Mouse (Mus musculus) liver, embryonic 16.5 days (tissue): ENCODE results near the gene Rcan2. TPM values are rescaled to one million over a fixed set of nuclear protein-coding genes. Genes with fewer than 3 reads are reported as not detected.

Source experiments
- ATAC-seq: fragments of 200-750 bp; cut with Nextera tagmentation; 2 replicates; pipeline ENCODE4 v1.8.0; 2017; ENCODE audit warnings: low read depth, mild to moderate bottlenecking, moderate number of reproducible peaks, moderate library complexity
- H3K27ac ChIP-seq: fragments of 300-500 bp; sonication (generic); 2 replicates; pipeline ENCODE4 v1.5.1; 2014; ENCODE audit warnings: mild to moderate bottlenecking, low read length
- H3K27me3 ChIP-seq: fragments of 300-500 bp; sonication (generic); 2 replicates; pipeline ENCODE4 v1.6.1; 2014; ENCODE audit warnings: low read depth, low read length, mixed read lengths; ENCODE audit not compliant: control insufficient read depth, insufficient read depth
- H3K36me3 ChIP-seq: fragments of 300-500 bp; sonication (generic); 2 replicates; pipeline ENCODE4 v1.6.1; 2014; ENCODE audit warnings: mild to moderate bottlenecking; ENCODE audit not compliant: control insufficient read depth, insufficient read depth
- H3K4me1 ChIP-seq: fragments of 300-500 bp; sonication (generic); 2 replicates; pipeline ENCODE4 v1.6.1; 2014; ENCODE audit warnings: low read depth, low read length, mixed read lengths; ENCODE audit not compliant: control insufficient read depth
- H3K4me2 ChIP-seq: fragments of 300-500 bp; sonication (generic); 2 replicates; pipeline ENCODE4 v1.6.1; 2014; ENCODE audit warnings: low read depth, low read length, mixed read lengths
- H3K4me3 ChIP-seq: fragments of 300-500 bp; sonication (generic); 2 replicates; pipeline ENCODE4 v1.5.1; 2014; ENCODE audit warnings: low read depth, mild to moderate bottlenecking, low read length
- H3K9ac ChIP-seq: fragments of 300-500 bp; sonication (generic); 2 replicates; pipeline ENCODE4 v1.6.1; 2014; ENCODE audit warnings: low read depth, low read length
- H3K9me3 ChIP-seq: fragments of 300-500 bp; sonication (generic); replicated peaks from 2 replicates; pipeline ENCODE4 v1.6.1; 2016; ENCODE audit warnings: low read length; ENCODE audit not compliant: control insufficient read depth
- WGBS: fragments of 180-500 bp; shearing (Covaris S2); extraction: QIAGEN DNeasy Blood & Tissue Kit; methylation state at CpG from one replicate; pipeline ENCODE4 v1.1.7; 2014; ENCODE audit not compliant: insufficient replicate concordance; 5-methylcytosine and 5-hydroxymethylcytosine counted together
- polyA plus RNA-seq: library from polyadenylated mRNA; unstranded; fragments of >200 nt; fragmentation: Nextera tagmentation; extraction: Ambion mirVana; gene quantifications from 2 replicates; pipeline ENCODE4 v1.2.1, GENCODE M21; 2015

The Rcan2 gene
- polyA plus RNA-seq, 1 experiment from 2014 or later, result 1.2 TPM

GRCm38 (mm10) chr17:43917143-43917542 lies 116.0 kb downstream of the Rcan2 start:
- Histone ChIP-seq H3K9ac (no peak overlapping the region), H3K27me3 (no peaks in the 10 kb centered on the region; the same call in 1 of the 2 replicates), H3K4me1 (no peaks in the 10 kb centered on the region), H3K36me3 (no peaks in the 10 kb centered on the region), H3K4me3 (no peak overlapping the region), H3K4me2 (no peak overlapping the region), H3K27ac (no peak overlapping the region), H3K9me3 (no peaks in the 10 kb centered on the region)
- no peak for ATAC-seq
- WGBS, result 26% methylated on average over 5 of the region's 5 CpGs

- no peak overlapping the region for H3K27ac ChIP-seq
- no peak overlapping the region for H3K4me3 ChIP-seq
- H3K4me2 ChIP-seq, result no peak overlapping the region
- H3K9ac ChIP-seq, result no peak overlapping the region
- 79% methylated on average over 4 of the region's 4 CpGs for WGBS
- H3K4me1 ChIP-seq, result no peaks in the 10 kb centered on the region
- ATAC-seq, result no peak
- no peaks in the 10 kb centered on the region for H3K27me3 ChIP-seq
- H3K9me3 ChIP-seq, result no peaks in the 10 kb centered on the region
- no peaks in the 10 kb centered on the region for H3K36me3 ChIP-seq
Observed at GRCm38 (mm10) chr17:43929856-43930255, 128.7 kb downstream of the Rcan2 start.

GRCm38 (mm10) chr17:43931731-43932130 lies 130.6 kb downstream of the Rcan2 start:
- H3K36me3 ChIP-seq, result no peaks in the 10 kb centered on the region
- H3K4me3 ChIP-seq, result no peak overlapping the region

GRCm38 (mm10) chr17:43934056-43934455 lies 132.9 kb downstream of the Rcan2 start:
- WGBS, result 80% methylated on average over 9 of the region's 9 CpGs
- H3K4me2 ChIP-seq, result no peak overlapping the region
- H3K9ac ChIP-seq, result no peak overlapping the region
- H3K4me1 ChIP-seq, result no peaks in the 10 kb centered on the region
- ATAC-seq, result no peak
- H3K27ac ChIP-seq, result no peak overlapping the region
- H3K4me3 ChIP-seq, result no peak overlapping the region
- H3K27me3 ChIP-seq, result no peaks in the 10 kb centered on the region
- H3K9me3 ChIP-seq, result no peaks in the 10 kb centered on the region
- no peaks in the 10 kb centered on the region for H3K36me3 ChIP-seq

More at GRCm38 (mm10) chr17:43931731-43932130, 130.6 kb downstream of the Rcan2 start:
- Histone ChIP-seq H3K4me2 (no peak overlapping the region), H3K27me3 (no peaks in the 10 kb centered on the region), H3K4me1 (no peaks in the 10 kb centered on the region), H3K9me3 (no peaks in the 10 kb centered on the region), H3K9ac (no peak overlapping the region), H3K27ac (no peak overlapping the region)
- WGBS, result 74% methylated on average over 11 of the region's 11 CpGs
- no peak for ATAC-seq

GRCm38 (mm10) chr17:43952219-43952618 lies 151.1 kb downstream of the Rcan2 start:
- Histone ChIP-seq H3K36me3 (no peaks in the 10 kb centered on the region), H3K27me3 (no peaks in the 10 kb centered on the region), H3K9ac (no peak overlapping the region), H3K9me3 (no peaks in the 10 kb centered on the region), H3K4me3 (no peak overlapping the region), H3K27ac (no peak overlapping the region), H3K4me2 (no peak overlapping the region), H3K4me1 (no peaks in the 10 kb centered on the region)
- ATAC-seq, result no peak
- 29% methylated on average over 5 of the region's 5 CpGs for WGBS

GRCm38 (mm10) chr17:43952661-43953534 lies 151.7 kb downstream of the Rcan2 start:
- Histone ChIP-seq H3K4me1 (no peaks in the 10 kb centered on the region), H3K4me2 (no peak overlapping the region), H3K27ac (no peak overlapping the region), H3K9me3 (no peaks in the 10 kb centered on the region), H3K4me3 (no peak overlapping the region), H3K9ac (no peak overlapping the region), H3K36me3 (no peaks in the 10 kb centered on the region), H3K27me3 (no peaks in the 10 kb centered on the region)
- no peak for ATAC-seq
- 28% methylated on average over 16 of the region's 17 CpGs for WGBS

GRCm38 (mm10) chr17:43953535-43953918 lies 152.4 kb downstream of the Rcan2 start:
- H3K4me3 ChIP-seq, result no peak overlapping the region
- H3K36me3 ChIP-seq, result no peaks in the 10 kb centered on the region
- ATAC-seq, result no peak
- no peak overlapping the region for H3K4me2 ChIP-seq
- H3K9ac ChIP-seq, result no peak overlapping the region
- H3K27ac ChIP-seq, result no peak overlapping the region
- WGBS, result 64% methylated on average over 10 of the region's 10 CpGs
- H3K9me3 ChIP-seq, result no peaks in the 10 kb centered on the region
- H3K27me3 ChIP-seq, result no peaks in the 10 kb centered on the region
- no peaks in the 10 kb centered on the region for H3K4me1 ChIP-seq

- WGBS, result 59% methylated on average over 3 of the region's 3 CpGs
- Histone ChIP-seq H3K36me3 (no peaks in the 10 kb centered on the region), H3K9ac (no peak overlapping the region), H3K4me3 (no peak overlapping the region), H3K4me1 (no peaks in the 10 kb centered on the region), H3K4me2 (no peak overlapping the region), H3K9me3 (no peaks in the 10 kb centered on the region), H3K27ac (no peak overlapping the region), H3K27me3 (no peaks in the 10 kb centered on the region)
- no peak for ATAC-seq
Observed at GRCm38 (mm10) chr17:43959797-43960196, 158.6 kb downstream of the Rcan2 start.

- 76% methylated on average over 10 of the region's 10 CpGs for WGBS
- Histone ChIP-seq H3K4me3 (no peak overlapping the region), H3K9ac (no peak overlapping the region), H3K9me3 (no peaks in the 10 kb centered on the region), H3K4me2 (no peak overlapping the region), H3K27me3 (no peaks in the 10 kb centered on the region), H3K27ac (no peak overlapping the region), H3K36me3 (no peaks in the 10 kb centered on the region), H3K4me1 (no peaks in the 10 kb centered on the region)
- no peak for ATAC-seq
Observed at GRCm38 (mm10) chr17:43969943-43970342, 168.8 kb downstream of the Rcan2 start.
